Mouse (Mus musculus) brain, embryonic 14.5 days (tissue): ENCODE results near the gene Usp49.

Experiments
- CTCF ChIP-seq: fragments of 200-500 bp; IDR thresholded peaks from 2 replicates; pipeline ENCODE4 v1.5.1; 2012; ENCODE audit warnings: inconsistent platforms, mild to moderate bottlenecking, moderate library complexity, borderline replicate concordance; ENCODE audit not compliant: insufficient read depth, insufficient read length; ENCODE audit errors: extremely low read depth
- POLR2A ChIP-seq: fragments of 200-500 bp; IDR thresholded peaks from 2 replicates; pipeline ENCODE4 v1.6.1; 2012; ENCODE audit warnings: mild to moderate bottlenecking, inconsistent platforms, borderline replicate concordance; ENCODE audit not compliant: poor library complexity, insufficient read depth, insufficient read length, severe bottlenecking; ENCODE audit errors: extremely low read depth

DNA sequence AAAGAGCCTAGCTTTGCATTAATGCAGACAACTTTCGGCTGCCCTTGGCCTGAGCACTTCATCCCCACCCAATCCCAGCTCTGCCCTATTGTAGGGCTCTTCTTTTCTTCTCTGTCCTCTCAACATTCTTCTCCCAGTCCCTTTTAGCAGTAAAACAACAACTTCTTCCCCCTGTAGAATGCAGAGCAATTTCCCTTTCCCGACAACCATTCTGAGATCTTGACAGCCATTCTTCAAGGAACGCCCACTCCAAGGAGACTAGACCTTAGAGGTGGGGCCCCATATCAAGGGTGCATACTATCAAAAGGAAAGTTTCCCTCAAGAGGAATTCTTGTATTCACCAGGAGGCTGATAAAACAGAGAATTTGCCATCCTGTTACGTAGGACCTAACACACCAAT is 18.5 kb downstream of the Usp49 start:
- TF ChIP-seq POLR2A (no peak), CTCF (no peak)
